Mouse (Mus musculus): ENCODE measurements around the gene Syt17. TPM values are rescaled to one million over a fixed set of nuclear protein-coding genes. Genes with fewer than 3 reads are reported as not detected.

Syt17 gene
- polyA plus RNA-seq, 1 experiment from 2014 or later: 1.2 TPM

- peaks cover 9% of the 10 kb centered on the region for H3K4me1 ChIP-seq
- 76% methylated on average over 10 of the region's 10 CpGs for WGBS
- no peak overlapping the region for H3K9ac ChIP-seq
- no peak overlapping the region for H3K4me2 ChIP-seq
- H3K9me3 ChIP-seq: no peaks in the 10 kb centered on the region
- no peaks in the 10 kb centered on the region for H3K27me3 ChIP-seq
- H3K27ac ChIP-seq: no peak overlapping the region
- no peak overlapping the region for H3K4me3 ChIP-seq
- no peak for ATAC-seq (ENCODE audit: insufficient number of reproducible peaks, low FRiP score, low TSS enrichment, low read depth)
- H3K36me3 ChIP-seq: peaks cover 17% of the 10 kb centered on the region; the same call in 1 of the 2 replicates
These were observed 33.2 kb upstream of the Syt17 start for GRCm38 (mm10) chr7:118481047-118481810.

GRCm38 (mm10) chr7:118480160-118480709, 32.2 kb upstream of the Syt17 start:
- no peak for ATAC-seq (ENCODE audit: insufficient number of reproducible peaks, low FRiP score, low TSS enrichment, low read depth)
- H3K4me2 ChIP-seq: no peak overlapping the region
- peaks cover 8% of the 10 kb centered on the region; the same call in 1 of the 2 replicates for H3K36me3 ChIP-seq
- 78% methylated on average over 9 of the region's 9 CpGs for WGBS
- H3K9ac ChIP-seq: no peak overlapping the region
- H3K4me3 ChIP-seq: no peak overlapping the region
- H3K27ac ChIP-seq: no peak overlapping the region
- no peaks in the 10 kb centered on the region for H3K9me3 ChIP-seq
- no peaks in the 10 kb centered on the region for H3K27me3 ChIP-seq
- peaks cover 9% of the 10 kb centered on the region for H3K4me1 ChIP-seq

GRCm38 (mm10) chr7:118478835-118479312, 30.9 kb upstream of the Syt17 start:
- Histone ChIP-seq H3K36me3 (peaks cover 2% of the 10 kb centered on the region; the same call in 1 of the 2 replicates), H3K9ac (no peak overlapping the region), H3K4me3 (no peak overlapping the region), H3K9me3 (no peaks in the 10 kb centered on the region), H3K27me3 (no peaks in the 10 kb centered on the region), H3K4me2 (no peak overlapping the region), H3K27ac (no peak overlapping the region; the same call in 1 of the 2 replicates), H3K4me1 (peaks cover 9% of the 10 kb centered on the region)
- WGBS: 23% methylated on average over 3 of the region's 3 CpGs
- ATAC-seq (ENCODE audit: insufficient number of reproducible peaks, low FRiP score, low TSS enrichment, low read depth): no peak

GRCm38 (mm10) chr7:118476428-118476827, 28.4 kb upstream of the Syt17 start:
- Histone ChIP-seq H3K4me1 (peaks cover 9% of the 10 kb centered on the region), H3K4me3 (no peak overlapping the region), H3K9me3 (no peaks in the 10 kb centered on the region), H3K27me3 (no peaks in the 10 kb centered on the region), H3K36me3 (no peaks in the 10 kb centered on the region), H3K4me2 (no peak overlapping the region), H3K27ac (no peak overlapping the region), H3K9ac (no peak overlapping the region)
- no peak for ATAC-seq (ENCODE audit: insufficient number of reproducible peaks, low FRiP score, low TSS enrichment, low read depth)
- WGBS: 64% methylated on average over 5 of the region's 5 CpGs

- peak; percentile 42; the same call in 1 of the 2 replicates for ATAC-seq (ENCODE audit: insufficient number of reproducible peaks, low FRiP score, low TSS enrichment, low read depth)
- 84% methylated on average over 7 of the region's 7 CpGs for WGBS
These were observed 27.1 kb upstream of the Syt17 start for GRCm38 (mm10) chr7:118475008-118475705.

GRCm38 (mm10) chr7:118472886-118473285, 24.9 kb upstream of the Syt17 start:
- Histone ChIP-seq H3K9ac (no peak overlapping the region), H3K9me3 (no peaks in the 10 kb centered on the region), H3K27me3 (no peaks in the 10 kb centered on the region), H3K4me2 (no peak overlapping the region), H3K27ac (no peak overlapping the region), H3K4me1 (no peaks in the 10 kb centered on the region), H3K36me3 (no peaks in the 10 kb centered on the region), H3K4me3 (no peak overlapping the region)
- ATAC-seq (ENCODE audit: insufficient number of reproducible peaks, low FRiP score, low TSS enrichment, low read depth): no peak
- 83% methylated on average over 1 of the region's 1 CpGs for WGBS

More at GRCm38 (mm10) chr7:118475008-118475705, 27.1 kb upstream of the Syt17 start:
- no peak overlapping the region for H3K4me3 ChIP-seq
- no peaks in the 10 kb centered on the region for H3K9me3 ChIP-seq
- no peak overlapping the region for H3K4me2 ChIP-seq
- H3K27me3 ChIP-seq: no peaks in the 10 kb centered on the region
- H3K4me1 ChIP-seq: peaks cover 9% of the 10 kb centered on the region
- H3K36me3 ChIP-seq: no peaks in the 10 kb centered on the region
- H3K9ac ChIP-seq: no peak overlapping the region
- H3K27ac ChIP-seq: no peak overlapping the region

GRCm38 (mm10) chr7:118468060-118468459, 20.0 kb upstream of the Syt17 start:
- 81% methylated on average over 3 of the region's 3 CpGs for WGBS
- Histone ChIP-seq H3K27me3 (no peaks in the 10 kb centered on the region), H3K9ac (no peak overlapping the region), H3K9me3 (no peaks in the 10 kb centered on the region), H3K4me1 (no peaks in the 10 kb centered on the region), H3K4me3 (no peak overlapping the region), H3K36me3 (no peaks in the 10 kb centered on the region), H3K27ac (no peak overlapping the region), H3K4me2 (no peak overlapping the region)
- no peak for ATAC-seq (ENCODE audit: insufficient number of reproducible peaks, low FRiP score, low TSS enrichment, low read depth)

GRCm38 (mm10) chr7:118464432-118464831, 16.4 kb upstream of the Syt17 start:
- no peaks in the 10 kb centered on the region for H3K36me3 ChIP-seq
- 34% methylated on average over 4 of the region's 4 CpGs for WGBS
- no peak for ATAC-seq (ENCODE audit: insufficient number of reproducible peaks, low FRiP score, low TSS enrichment, low read depth)

GRCm38 (mm10) chr7:118462818-118463762, 15.1 kb upstream of the Syt17 start:
- no peak for ATAC-seq (ENCODE audit: insufficient number of reproducible peaks, low FRiP score, low TSS enrichment, low read depth)
- Histone ChIP-seq H3K4me1 (no peaks in the 10 kb centered on the region), H3K9ac (no peak overlapping the region), H3K27ac (no peak overlapping the region), H3K27me3 (no peaks in the 10 kb centered on the region), H3K4me3 (no peak overlapping the region), H3K9me3 (no peaks in the 10 kb centered on the region), H3K36me3 (no peaks in the 10 kb centered on the region), H3K4me2 (no peak overlapping the region)
- WGBS: 41% methylated on average over 11 of the region's 11 CpGs

More at GRCm38 (mm10) chr7:118464432-118464831, 16.4 kb upstream of the Syt17 start:
- H3K27me3 ChIP-seq: no peaks in the 10 kb centered on the region
- H3K27ac ChIP-seq: no peak overlapping the region
- H3K9ac ChIP-seq: no peak overlapping the region
- H3K4me1 ChIP-seq: no peaks in the 10 kb centered on the region
- H3K9me3 ChIP-seq: no peaks in the 10 kb centered on the region
- H3K4me2 ChIP-seq: no peak overlapping the region
- H3K4me3 ChIP-seq: no peak overlapping the region

- Histone ChIP-seq H3K9ac (no peak overlapping the region), H3K27me3 (no peaks in the 10 kb centered on the region), H3K4me2 (no peak overlapping the region), H3K9me3 (no peaks in the 10 kb centered on the region), H3K36me3 (no peaks in the 10 kb centered on the region), H3K27ac (no peak overlapping the region), H3K4me3 (no peak overlapping the region), H3K4me1 (no peaks in the 10 kb centered on the region)
- WGBS: 57% methylated on average over 16 of the region's 16 CpGs
- ATAC-seq (ENCODE audit: insufficient number of reproducible peaks, low FRiP score, low TSS enrichment, low read depth): no peak
These were observed 13.5 kb upstream of the Syt17 start for GRCm38 (mm10) chr7:118461400-118462136.

Measured in limb, embryonic 15.5 days (tissue).